Mouse (Mus musculus) gastrocnemius, adult 8-10 months (tissue): ENCODE data around the gene Zfp983. TPM values are rescaled to one million over a fixed set of nuclear protein-coding genes. Genes with fewer than 3 reads are reported as not detected.
"Not testable (repeated sequence)": the region's sequence is repeated elsewhere in the genome, so short reads cannot be mapped to it uniquely, and the experiment has no call there.

ENCODE experiments used
- DNase-seq, 2 experiments: peaks; one replicate each; pipeline ENCODE4 v3.0.0; 2022; ENCODE audit warnings: low spot score in 2 of 2
- total RNA-seq, 4 experiments: library from RNA; stranded (reverse); gene quantifications; 2 replicates each; pipeline ENCODE4 v1.2.4; 2022

Zfp983 gene
- 1 to 10 TPM in 3 of 4 experiments, under 1 TPM in 1; 0.88 to 1.5 (median 1.4) TPM for total RNA-seq

DNA sequence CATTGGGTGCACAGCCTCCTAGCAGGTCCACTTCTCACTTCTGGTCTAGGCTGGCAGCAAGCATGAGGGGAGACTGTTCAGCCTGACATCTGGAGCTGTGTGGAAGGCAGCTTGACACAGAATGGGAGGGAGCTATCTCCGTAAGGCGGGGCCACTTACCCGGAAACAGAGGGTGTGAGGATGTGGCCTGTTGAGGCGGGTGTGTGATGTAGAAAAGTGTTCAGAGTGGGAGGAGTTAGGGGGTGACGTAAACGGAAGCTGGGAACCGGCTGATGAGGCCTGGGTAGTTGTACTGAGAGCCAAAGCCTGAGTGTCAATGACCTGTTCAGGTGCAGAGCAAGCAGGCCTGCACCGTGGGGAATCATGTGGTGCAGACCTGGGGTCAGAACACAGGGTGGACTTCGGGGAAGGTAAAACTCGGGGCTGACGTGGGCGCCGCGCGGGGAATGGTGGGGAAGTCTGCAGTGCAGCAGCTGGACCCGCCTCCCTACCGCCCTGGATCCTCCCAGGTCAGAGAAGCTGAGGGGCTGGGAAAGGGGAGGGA lies at the start of gene Zfp983:
Zfp983 (plus strand) TSS at position 261 of the 544 bp plus-strand sequence.
- DNase-seq, result peak; percentile 59 to 67

GRCm38 (mm10) chr17:21616356-21616755 lies 34.1 kb upstream of the Zfp983 start:
- DNase-seq, result no peak

GRCm38 (mm10) chr17:21617352-21617751 lies 33.1 kb upstream of the Zfp983 start:
- no peak for DNase-seq

- no peak for DNase-seq
Measured at GRCm38 (mm10) chr17:21623647-21624046, 26.8 kb upstream of the Zfp983 start.

- DNase-seq, result not testable (repeated sequence)
Measured at GRCm38 (mm10) chr17:21635758-21636157, 14.7 kb upstream of the Zfp983 start.

GRCm38 (mm10) chr17:21648791-21649190 lies 1.6 kb upstream of the Zfp983 start:
- no peak for DNase-seq

GRCm38 (mm10) chr17:21649936-21650335 lies 488 bp upstream of the Zfp983 start:
- DNase-seq, result no peak

GRCm38 (mm10) chr17:21678826-21679225 lies 28.4 kb downstream of the Zfp983 start:
- not testable (repeated sequence) for DNase-seq

- DNase-seq, result peak; percentile 74 to 81
Measured at GRCm38 (mm10) chr17:21679273-21680018, 29.0 kb downstream of the Zfp983 start.

GRCm38 (mm10) chr17:21680019-21680376 lies 29.6 kb downstream of the Zfp983 start:
- not testable (repeated sequence) for DNase-seq

DNA sequence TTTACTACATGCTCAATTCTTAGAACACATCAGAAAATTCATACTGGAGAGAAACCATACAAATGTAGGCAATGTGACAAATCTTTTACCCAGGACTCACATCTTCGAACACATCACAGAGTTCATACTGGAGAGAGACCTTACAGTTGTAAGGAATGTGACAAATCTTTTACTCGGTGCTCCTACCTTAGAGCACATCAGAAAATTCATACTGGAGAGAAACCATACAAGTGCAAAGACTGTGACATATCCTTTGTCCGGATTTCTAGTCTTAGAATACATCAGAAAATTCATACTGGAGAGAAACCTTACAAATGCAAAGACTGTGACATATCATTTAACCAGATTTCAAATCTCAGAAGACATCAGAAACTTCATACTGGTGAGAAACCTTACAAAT lies 41.1 kb downstream of the Zfp983 start, which contains the start of gene Gm10226:
Gm10226 (plus strand) TSS at position 301 of the 400 bp plus-strand sequence.
- no peak for DNase-seq

DNA sequence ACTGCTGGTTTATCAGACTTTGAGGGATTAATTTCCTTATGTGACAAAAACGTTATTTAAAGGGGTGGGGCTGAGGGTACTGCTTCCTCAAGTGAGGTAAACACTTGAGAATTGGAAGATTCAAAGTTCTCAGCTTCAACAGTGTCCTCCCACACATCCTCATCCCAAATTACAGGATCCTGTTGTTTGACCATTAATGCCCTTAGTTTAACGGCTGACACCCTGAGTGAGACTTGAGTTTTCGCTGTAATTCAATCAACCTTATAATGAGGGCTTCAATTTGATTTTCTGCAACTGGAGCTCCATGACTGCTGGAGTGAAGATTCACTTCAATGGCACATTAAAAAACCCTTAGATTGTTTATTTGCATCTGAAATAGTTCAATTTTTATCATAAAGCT lies 42.9 kb downstream of the Zfp983 start:
- DNase-seq, result no peak

GRCm38 (mm10) chr17:21696073-21696472 lies 45.6 kb downstream of the Zfp983 start:
- no peak for DNase-seq

GRCm38 (mm10) chr17:21702281-21703240 lies 52.1 kb downstream of the Zfp983 start:
- DNase-seq, result no peak

- DNase-seq, result no peak
Measured at GRCm38 (mm10) chr17:21703414-21703813, 53.0 kb downstream of the Zfp983 start.

DNA sequence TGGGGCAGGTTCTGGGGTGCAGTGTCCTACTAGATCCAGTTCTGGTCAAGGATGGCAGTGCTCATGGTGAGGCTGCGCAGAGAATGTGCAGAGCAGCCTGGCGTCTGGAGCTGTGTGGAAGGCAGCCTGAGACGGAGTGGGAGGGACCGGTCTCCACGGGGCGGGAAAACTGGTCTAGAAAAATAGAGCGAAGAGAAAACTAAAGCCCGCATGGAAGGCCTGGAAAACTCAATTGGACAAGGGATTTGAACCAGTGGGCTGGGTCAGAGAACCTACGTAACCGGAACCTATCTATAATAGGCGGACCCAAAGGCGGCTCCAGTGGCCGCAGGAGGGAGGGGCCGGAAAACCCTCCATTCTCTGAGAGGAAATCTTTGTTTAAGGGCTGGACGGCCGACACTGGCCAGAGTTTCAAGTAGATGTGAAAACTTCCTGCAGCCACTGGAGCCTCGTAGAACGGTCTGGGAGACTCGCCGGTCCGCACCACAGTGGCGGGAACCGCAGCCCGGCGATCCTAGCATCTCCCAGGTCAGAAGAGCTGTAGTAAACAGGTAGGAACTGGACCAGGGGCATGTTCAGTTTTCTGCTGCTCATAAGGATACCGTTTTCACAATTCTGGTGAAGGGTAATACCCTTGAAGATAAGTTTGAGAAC lies 57.0 kb downstream of the Zfp983 start, which contains the start of gene Zfp760:
Zfp760 (plus strand) TSS at position 399 of the 654 bp plus-strand sequence.
- peak; percentile 67 to 76 for DNase-seq

GRCm38 (mm10) chr17:21708401-21708800 lies 58.0 kb downstream of the Zfp983 start:
- no peak for DNase-seq
